Mouse (Mus musculus) kidney, postnatal 0 days (tissue): ENCODE measurements around the gene Med12. TPM values are rescaled to one million over a fixed set of nuclear protein-coding genes. Genes with fewer than 3 reads are reported as not detected.

Experiments used
- ATAC-seq: fragments of 200-750 bp; cut with Nextera tagmentation; replicated peaks from 2 replicates; pipeline ENCODE4 v1.8.0; 2017; ENCODE audit warnings: low read depth, moderate number of reproducible peaks, moderate TSS enrichment, moderate library complexity; ENCODE audit not compliant: low FRiP score
- DNase-seq: peaks from one replicate; pipeline ENCODE4 v3.0.0-alpha.2; 2016; ENCODE audit warnings: low spot score
- H3K27ac ChIP-seq: fragments of 300-500 bp; sonication (generic); 2 replicates; pipeline ENCODE4 v1.5.1; 2014; ENCODE audit warnings: mild to moderate bottlenecking
- H3K27me3 ChIP-seq: fragments of 300-500 bp; sonication (generic); 2 replicates; pipeline ENCODE4 v1.6.1; 2014; ENCODE audit warnings: low read length, mixed read lengths; ENCODE audit not compliant: insufficient read depth
- H3K36me3 ChIP-seq: fragments of 300-500 bp; sonication (generic); 2 replicates; pipeline ENCODE4 v1.6.1; 2014; ENCODE audit warnings: low read length, mixed read lengths; ENCODE audit not compliant: insufficient read depth
- H3K4me1 ChIP-seq: fragments of 300-500 bp; sonication (generic); replicated peaks from 2 replicates; pipeline ENCODE4 v1.6.1; 2014; ENCODE audit warnings: antibody characterized with exemption, low read length, mixed read lengths; ENCODE audit not compliant: insufficient read depth
- H3K4me2 ChIP-seq: fragments of 300-500 bp; sonication (generic); 2 replicates; pipeline ENCODE4 v1.6.1; 2014; ENCODE audit warnings: mild to moderate bottlenecking, low read length, moderate library complexity, mixed read lengths
- H3K4me3 ChIP-seq: fragments of 300-500 bp; sonication (generic); replicated peaks from 2 replicates; pipeline ENCODE4 v1.5.1; 2014; ENCODE audit warnings: low read depth, low read length
- H3K9ac ChIP-seq: fragments of 300-500 bp; sonication (generic); 2 replicates; pipeline ENCODE4 v1.6.1; 2014; ENCODE audit warnings: low read depth, low read length
- H3K9me3 ChIP-seq: fragments of 300-500 bp; sonication (generic); replicated peaks from 2 replicates; pipeline ENCODE4 v1.6.1; 2016; ENCODE audit warnings: low read length, inconsistent platforms, mixed read lengths
- CTCF ChIP-seq: IDR thresholded peaks from 2 replicates; pipeline ENCODE4 v1.5.1; 2016; ENCODE audit warnings: antibody characterized with exemption, low read depth, mild to moderate bottlenecking, moderate library complexity
- WGBS: fragments of 180-500 bp; shearing (Covaris S2); extraction: QIAGEN DNeasy Blood & Tissue Kit; methylation state at CpG from one replicate; pipeline ENCODE4 v1.1.7; 2014; 5-methylcytosine and 5-hydroxymethylcytosine counted together
- polyA plus RNA-seq: library from polyadenylated mRNA; unstranded; fragments of >200 nt; fragmentation: Nextera tagmentation; extraction: Ambion mirVana; gene quantifications from 2 replicates; pipeline ENCODE4 v1.2.1, GENCODE M21; 2015

The Med12 gene
- polyA plus RNA-seq, 1 experiment from 2014 or later = 19.8 TPM

DNA sequence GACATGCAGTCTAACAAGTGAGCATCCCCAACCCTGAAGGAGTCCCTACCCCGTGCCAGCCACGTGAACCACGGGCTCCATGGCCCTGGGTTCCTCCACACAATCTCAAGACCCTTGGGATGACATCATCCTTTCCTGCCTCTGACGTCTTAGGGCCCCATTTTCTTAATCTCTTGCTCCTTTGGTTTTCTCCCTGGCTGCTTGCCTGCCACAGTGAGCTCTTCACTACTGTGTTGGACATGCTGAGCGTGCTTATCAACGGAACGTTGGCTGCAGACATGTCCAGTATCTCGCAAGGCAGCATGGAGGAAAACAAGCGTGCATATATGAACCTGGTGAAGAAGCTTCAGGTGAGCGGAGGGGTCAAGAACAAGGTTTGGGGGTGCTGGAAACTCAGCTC is 16.3 kb downstream of the Med12 start:
- ATAC-seq (no peak), DNase-seq (no peak)
- H3K9me3 ChIP-seq = no peaks in the 10 kb centered on the region
- H3K36me3 ChIP-seq = peaks cover 25% of the 10 kb centered on the region; the same call in 1 of the 2 replicates
- H3K4me2 ChIP-seq = no peak overlapping the region
- TF ChIP-seq CTCF = no peak
- H3K4me1 ChIP-seq = no peaks in the 10 kb centered on the region
- whole genome bisulfite sequencing = 87% methylated on average over 10 of the region's 10 CpGs
- no peak overlapping the region for H3K4me3 ChIP-seq
- no peak overlapping the region for H3K9ac ChIP-seq
- no peak overlapping the region for H3K27ac ChIP-seq
- H3K27me3 ChIP-seq = no peaks in the 10 kb centered on the region

GRCm38 (mm10) chrX:101299055-101299454 is 25.2 kb downstream of the Med12 start, which contains the start of gene Nlgn3:
Gene Nlgn3 (plus strand): TSS chrX:101299168.
- WGBS = 31% methylated on average over 18 of the region's 24 CpGs
- ATAC-seq (0 out of 2 replicates have a peak, but pooled peaks have one; percentile 23), DNase-seq (no peak)
- Histone ChIP-seq H3K4me2 (peak within 1 kb of the TSS; percentile 53), H3K4me3 (peak within 1 kb of the TSS; percentile 18), H3K36me3 (no peaks in the 10 kb centered on the region), H3K9me3 (no peaks in the 10 kb centered on the region), H3K27ac (no peak within 1 kb of the TSS), H3K27me3 (no peaks in the 10 kb centered on the region), H3K9ac (0 out of 2 replicates have a peak within 1 kb of the TSS, but pooled peaks have one; percentile 18), H3K4me1 (no peaks in the 10 kb centered on the region)
- TF ChIP-seq CTCF = no peak

DNA sequence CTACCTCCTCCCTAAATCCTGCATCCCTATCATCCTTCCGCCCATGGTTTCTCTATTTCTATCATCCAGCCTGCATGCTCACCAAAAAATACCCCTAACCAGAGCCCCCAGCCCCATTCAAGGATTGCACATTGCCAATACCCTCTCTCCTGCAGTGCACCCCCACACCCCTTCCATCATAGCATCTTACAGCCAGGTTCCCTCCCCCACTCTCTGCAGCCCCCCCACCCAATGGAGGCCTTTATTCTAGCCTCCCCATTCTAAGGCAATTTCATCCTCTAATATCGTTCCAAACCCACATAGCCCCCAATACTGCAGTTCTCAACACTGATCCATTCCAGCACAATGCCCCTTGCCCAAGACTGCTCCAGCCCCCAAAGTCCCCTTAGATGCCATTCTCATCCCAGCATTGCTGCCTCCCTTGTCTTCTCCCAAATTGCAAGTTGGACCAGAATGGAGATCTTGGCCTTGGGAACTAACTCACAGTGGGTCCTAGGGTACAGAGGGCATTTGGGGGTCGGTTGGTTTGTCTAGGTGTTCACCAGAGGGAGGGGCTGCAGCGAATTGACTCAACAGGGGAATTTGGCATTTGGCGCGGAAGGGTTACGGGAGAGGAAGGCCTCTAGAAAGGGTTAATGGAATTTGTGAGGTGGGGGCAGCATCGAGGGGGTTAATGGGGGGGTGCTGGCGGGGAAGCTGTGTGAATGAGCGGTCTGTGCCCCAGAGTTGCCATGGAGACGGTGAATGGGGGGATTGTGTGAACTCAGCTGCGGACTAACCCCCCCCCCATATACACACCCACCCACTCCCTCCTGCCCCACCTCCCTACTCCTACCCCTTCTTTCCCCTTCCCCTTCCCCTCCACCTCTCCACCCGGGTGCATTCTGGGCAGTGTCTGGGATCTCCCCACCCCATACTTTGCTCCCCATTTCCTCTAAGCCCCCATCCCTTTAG is 25.9 kb downstream of the Med12 start:
- 36% methylated on average over 13 of the region's 13 CpGs for WGBS
- Histone ChIP-seq H3K9me3 (no peaks in the 10 kb centered on the region), H3K4me1 (no peaks in the 10 kb centered on the region), H3K4me2 (peak overlapping the region; percentile 53), H3K27me3 (no peaks in the 10 kb centered on the region), H3K36me3 (no peaks in the 10 kb centered on the region), H3K4me3 (peak overlapping the region; percentile 18), H3K27ac (no peak overlapping the region), H3K9ac (0 out of 2 replicates have a peak overlapping the region, but pooled peaks have one; percentile 18)
- no peak for TF ChIP-seq CTCF
- ATAC-seq (peak; percentile 37; the same call in 1 of the 2 replicates), DNase-seq (no peak)

DNA sequence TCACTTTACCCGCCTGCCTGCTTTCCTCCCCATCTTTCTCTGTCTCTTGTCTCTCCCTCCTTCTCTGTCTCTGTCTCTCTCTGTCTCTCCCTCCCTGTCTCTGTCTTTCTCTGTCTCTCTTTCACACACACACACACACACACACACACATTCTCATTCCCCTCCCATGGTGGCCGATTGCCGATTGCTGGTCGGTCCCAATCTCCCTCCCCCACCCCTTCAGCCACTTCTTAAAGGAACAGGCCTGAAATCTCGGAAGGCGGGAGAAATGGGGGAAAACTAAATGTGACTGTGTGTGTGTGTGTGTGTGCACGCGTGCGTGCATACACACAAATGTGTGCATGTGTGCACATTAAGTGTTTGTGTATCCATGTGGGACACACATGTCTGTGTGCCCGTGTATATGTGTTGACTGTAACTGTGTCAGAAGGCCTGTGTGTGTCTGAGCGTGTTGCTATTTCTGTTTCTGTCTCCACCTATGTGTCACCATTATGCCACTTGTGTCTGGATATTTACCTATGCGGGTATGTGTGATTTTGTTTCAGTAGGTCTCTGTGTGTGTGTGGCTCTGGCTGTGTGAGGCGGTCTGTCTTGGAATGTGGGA is 26.7 kb downstream of the Med12 start:
- no peaks in the 10 kb centered on the region for H3K9me3 ChIP-seq
- H3K27me3 ChIP-seq = no peaks in the 10 kb centered on the region
- no peak overlapping the region for H3K27ac ChIP-seq
- no peaks in the 10 kb centered on the region for H3K4me1 ChIP-seq
- ATAC-seq (no peak), DNase-seq (no peak)
- no peak overlapping the region for H3K9ac ChIP-seq
- peak overlapping the region; percentile 53 for H3K4me2 ChIP-seq
- H3K36me3 ChIP-seq = no peaks in the 10 kb centered on the region
- no peak for TF ChIP-seq CTCF
- WGBS = 54% methylated on average over 13 of the region's 13 CpGs
- H3K4me3 ChIP-seq = peak overlapping the region; percentile 18

DNA sequence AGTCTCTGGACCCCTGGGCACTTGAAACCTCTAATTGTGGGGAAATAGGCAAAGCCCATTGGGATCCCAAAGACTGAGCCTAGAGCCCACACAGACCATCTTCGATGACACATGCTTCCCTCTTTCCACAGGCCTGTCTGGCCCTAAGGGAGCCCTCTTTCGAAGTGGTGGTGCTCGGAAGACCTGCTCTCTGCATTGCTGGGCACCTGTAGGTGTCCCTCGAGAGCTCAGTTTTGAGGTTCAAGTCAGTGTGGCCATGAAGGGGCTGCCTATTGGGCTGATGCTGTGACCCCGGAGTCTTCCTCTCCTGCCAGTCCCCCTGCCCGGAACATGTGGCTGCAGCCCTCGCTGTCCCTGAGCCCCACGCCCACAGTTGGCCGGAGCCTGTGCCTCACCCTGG is 27.8 kb downstream of the Med12 start:
- no peak overlapping the region for H3K9ac ChIP-seq
- DNase-seq = no peak
- 87% methylated on average over 9 of the region's 9 CpGs for WGBS

DNA sequence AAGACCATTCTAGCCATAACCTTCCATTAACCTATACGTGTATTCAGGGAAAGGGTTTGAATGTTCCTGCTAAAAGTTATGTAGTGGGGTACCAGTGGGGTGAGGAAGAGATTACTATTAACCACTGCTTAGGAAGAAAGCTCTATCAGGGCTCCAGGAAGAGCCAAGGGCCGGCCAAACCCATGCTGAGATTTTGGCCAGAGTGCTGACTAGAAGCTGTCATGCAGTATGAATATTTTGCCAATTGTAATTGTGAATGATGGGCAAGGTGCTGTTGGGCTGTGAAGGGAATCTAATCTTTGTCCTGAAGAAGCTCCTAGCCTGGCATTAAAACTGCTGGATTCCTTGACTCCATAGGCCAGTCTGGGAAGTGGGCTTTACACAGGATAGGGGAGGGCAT is 30.8 kb downstream of the Med12 start:
- Histone ChIP-seq H3K4me1 (no peaks in the 10 kb centered on the region), H3K27ac (no peak overlapping the region), H3K4me3 (no peak overlapping the region), H3K9me3 (no peaks in the 10 kb centered on the region), H3K27me3 (no peaks in the 10 kb centered on the region), H3K9ac (no peak overlapping the region), H3K36me3 (no peaks in the 10 kb centered on the region), H3K4me2 (no peak overlapping the region)
- DNase-seq = no peak
- no peak for ATAC-seq
- 55% methylated on average over 2 of the region's 2 CpGs for WGBS
- TF ChIP-seq CTCF = no peak

More for the DNA sequence above, 27.8 kb downstream of the Med12 start:
- H3K4me3 ChIP-seq = no peak overlapping the region
- H3K4me1 ChIP-seq = no peaks in the 10 kb centered on the region
- no peaks in the 10 kb centered on the region for H3K9me3 ChIP-seq
- H3K36me3 ChIP-seq = no peaks in the 10 kb centered on the region
- H3K4me2 ChIP-seq = no peak overlapping the region
- H3K27me3 ChIP-seq = no peaks in the 10 kb centered on the region
- H3K27ac ChIP-seq = no peak overlapping the region
- ATAC-seq = no peak
- TF ChIP-seq CTCF = no peak
